In genomic region chr17:27920676-27921075, GRCm38 (mm10) we compare ENCODE assay signal across 15 mouse cellular contexts. TPM values are rescaled to one million over a fixed set of nuclear protein-coding genes. Genes with fewer than 3 reads are reported as not detected.
A peak's percentile ranks its signal among the peaks of the same experiment; 100 is the strongest.
DNase-seq lines count a peak whose midpoint lies in the region; ATAC-seq and TF ChIP-seq lines count a peak whose summit lies in the region.
"Had no signal": no experiment of that assay in that cellular context is flagged by ENCODE, and none has a peak within 500 bp of the region (broad histone marks: within the 10 kb centered on the region; RNA-seq: fewer than 3 reads in every experiment).

No protein-coding gene starts in this region.

- H3K36me3 ChIP-seq in heart, embryonic 10.5 days, result no peaks in the 10 kb centered on the region
- H3K36me3 ChIP-seq in kidney, adult 2 months (ENCODE audit: control insufficient read depth, insufficient read depth, low read length), result no peaks in the 10 kb centered on the region
- H3K36me3 ChIP-seq in kidney, embryonic 15.5 days, result 0 out of 2 replicates have a peak, but pooled peaks cover 3% of the 10 kb centered on the region
- H3K36me3 ChIP-seq: hindbrain, embryonic 15.5 days; midbrain, embryonic 12.5 days had no signal

- H3K9ac ChIP-seq in kidney, embryonic 15.5 days, result no peak overlapping the region
- H3K9ac ChIP-seq: hindbrain, embryonic 15.5 days; midbrain, embryonic 12.5 days had no signal

- 83% methylated on average over 4 of the region's 4 CpGs for WGBS in heart, embryonic 10.5 days
- 54% methylated on average over 4 of the region's 4 CpGs for WGBS in kidney, adult 2 months
- WGBS in kidney, embryonic 15.5 days, result 77% methylated on average over 4 of the region's 4 CpGs

- ATAC-seq in kidney, embryonic 15.5 days (replicated peaks; ENCODE audit: low FRiP score), result no peak

- H3K27me3 ChIP-seq in heart, embryonic 10.5 days (ENCODE audit: insufficient read depth, poor library complexity, severe bottlenecking), result no peaks in the 10 kb centered on the region
- H3K27me3 ChIP-seq in kidney, adult 2 months (replicated peaks; ENCODE audit: control insufficient read depth, insufficient read depth, low read length), result no peaks in the 10 kb centered on the region
- no peaks in the 10 kb centered on the region for H3K27me3 ChIP-seq in kidney, embryonic 15.5 days
- H3K27me3 ChIP-seq: hindbrain, embryonic 15.5 days; midbrain, embryonic 12.5 days had no signal

- no peak overlapping the region for H3K27ac ChIP-seq in heart, embryonic 10.5 days
- H3K27ac ChIP-seq in kidney, adult 2 months (ENCODE audit: insufficient read depth, low read depth, low read length), result no peak overlapping the region
- H3K27ac ChIP-seq in kidney, embryonic 15.5 days, result no peak overlapping the region
- H3K27ac ChIP-seq: hindbrain, embryonic 15.5 days; midbrain, embryonic 12.5 days had no signal

- no peak for TF ChIP-seq CTCF in kidney, adult 2 months (conservative IDR thresholded peaks at IDR 0.05; ENCODE audit: insufficient read depth, insufficient read length, low read depth, low read length)

- TF ChIP-seq POLR2A in kidney, adult 2 months (IDR thresholded peaks at IDR 0.05; ENCODE audit: low read depth, low read length), result no peak

- no peaks in the 10 kb centered on the region for H3K9me3 ChIP-seq in heart, embryonic 10.5 days
- no peaks in the 10 kb centered on the region for H3K9me3 ChIP-seq in kidney, embryonic 15.5 days (replicated peaks)
- H3K9me3 ChIP-seq: G1E; hindbrain, embryonic 15.5 days; midbrain, embryonic 12.5 days had no signal

- no peak overlapping the region for H3K4me3 ChIP-seq in heart, embryonic 10.5 days
- no peak overlapping the region for H3K4me3 ChIP-seq in kidney, adult 2 months (ENCODE audit: insufficient read depth, low read depth, low read length)
- no peak overlapping the region for H3K4me3 ChIP-seq in kidney, embryonic 15.5 days (replicated peaks)
- H3K4me3 ChIP-seq: hindbrain, embryonic 15.5 days; midbrain, embryonic 12.5 days had no signal

- H3K4me1 ChIP-seq in heart, embryonic 10.5 days, result peaks cover 13% of the 10 kb centered on the region; the same call in 1 of the 2 replicates
- peaks cover 18% of the 10 kb centered on the region for H3K4me1 ChIP-seq in kidney, adult 2 months (ENCODE audit: control insufficient read depth, insufficient read depth, low read length)
- H3K4me1 ChIP-seq in kidney, embryonic 15.5 days, result peaks cover 28% of the 10 kb centered on the region
- H3K4me1 ChIP-seq: midbrain, embryonic 12.5 days had no signal

- no peak overlapping the region for H3K4me2 ChIP-seq in kidney, embryonic 15.5 days
- H3K4me2 ChIP-seq: heart, embryonic 11.5 days; hindbrain, embryonic 15.5 days; midbrain, embryonic 12.5 days had no signal

- DNase-seq in heart, adult 11 months, result peak; percentile 93
- no peak for DNase-seq in heart, embryonic 10.5 days (ENCODE audit: low spot score)
- peak; percentile 85 for DNase-seq in kidney, adult 2 months
- DNase-seq in kidney, adult 8-10 months, result peak; percentile 63 to 66
- peak; percentile 65 to 77 for DNase-seq in kidney, postnatal 36 days
- DNase-seq in adrenal gland, adult (ENCODE audit: inconsistent age in 2 of 2, low spot score in 1 of 2), result no peak
- DNase-seq in right cerebral cortex, postnatal 4 days, result no peak
- DNase-seq: adrenal gland, postnatal 14 days; cerebellum, postnatal 25 days; right cerebral cortex, postnatal 14 days had no signal

RNA-seq across cellular contexts. Expression of gene Taf11, which starts 11.0 kb away (rescaled TPM):
- 52.5 and 64.0 TPM in 2 replicates for polyA plus RNA-seq in heart, embryonic 10.5 days (2016; fragmentation: Nextera tagmentation; extraction: Ambion mirVana)
- polyA plus RNA-seq in kidney, adult 2 months (2012; rRNA removed), result 12.0 and 15.3 TPM in 2 replicates
- polyA plus RNA-seq in kidney, embryonic 15.5 days (2015; fragmentation: Nextera tagmentation; extraction: Ambion mirVana), result 65.1 and 75.7 TPM in 2 replicates

RNA-seq across cellular contexts. Expression of gene Anks1, which starts 11.6 kb away (rescaled TPM):
- polyA plus RNA-seq in heart, embryonic 10.5 days (2016; fragmentation: Nextera tagmentation; extraction: Ambion mirVana), result 9.2 and 10.4 TPM in 2 replicates
- 36.7 and 44.5 TPM in 2 replicates for polyA plus RNA-seq in kidney, adult 2 months (2012; rRNA removed)
- 12.4 and 14.4 TPM in 2 replicates for polyA plus RNA-seq in kidney, embryonic 15.5 days (2015; fragmentation: Nextera tagmentation; extraction: Ambion mirVana)

Comparison
In these comparisons a context has a peak if more than half of its experiments do, and no peak if none do; other contexts are left out.
1. DNase-seq: peak in heart, adult 11 months (single experiment), kidney, adult 2 months (single experiment), kidney, adult 8-10 months (2 of 2) and kidney, postnatal 36 days (2 of 2); none in heart, embryonic 10.5 days (single experiment), adrenal gland, adult (0 of 2) and right cerebral cortex, postnatal 4 days (single experiment).